ENCODE assay signal across 8 mouse cellular contexts in genomic region chr2:144458355-144458754, GRCm38 (mm10).
DNase-seq lines count a peak whose midpoint lies in the region; ATAC-seq and TF ChIP-seq lines count a peak whose summit lies in the region.

No protein-coding gene starts in this region.

- no peaks in the 10 kb centered on the region for H3K36me3 ChIP-seq in heart, adult 2 months (ENCODE audit: control insufficient read depth, insufficient read depth, low read length)
- no peaks in the 10 kb centered on the region for H3K36me3 ChIP-seq in CH12.LX (replicated peaks in 1 of 2; ENCODE audit: control insufficient read depth in 1 of 2, insufficient read depth in 1 of 2, low read length in 1 of 2)
- H3K36me3 ChIP-seq in heart, embryonic 16.5 days (ENCODE audit: control insufficient read depth, insufficient read depth): no peaks in the 10 kb centered on the region
- H3K36me3 ChIP-seq in liver, embryonic 14.5 days (replicated peaks; ENCODE audit: control insufficient read depth, insufficient read depth, low read depth): no peaks in the 10 kb centered on the region

- H3K27me3 ChIP-seq in heart, adult 2 months (ENCODE audit: control insufficient read depth, insufficient read depth, low read length): no peaks in the 10 kb centered on the region
- peaks cover 3% of the 10 kb centered on the region for H3K27me3 ChIP-seq in CH12.LX (replicated peaks)
- H3K27me3 ChIP-seq in heart, embryonic 16.5 days (ENCODE audit: control insufficient read depth, insufficient read depth, low read length): peaks cover 8% of the 10 kb centered on the region; the same call in 1 of the 2 replicates
- H3K27me3 ChIP-seq in liver, embryonic 14.5 days (ENCODE audit: control insufficient read depth, insufficient read depth, low read length): no peaks in the 10 kb centered on the region

- dilution Hi-C loops in CH12.LX (cut with MboI; ENCODE audit: extremely low pct_ligation_motif_present, extremely low pct_unique_long_range_greater_than_20kb, low sequenced_read_pairs): no loop called here

- no peak overlapping the region; the same call in 1 of the 2 replicates for H3K4me3 ChIP-seq in heart, adult 2 months
- peak overlapping the region in 1 of 3 experiments; percentile 62 for H3K4me3 ChIP-seq in CH12.LX (replicated peaks in 1 of 3; ENCODE audit: low read depth in 2 of 3, low read length in 2 of 3, poor library complexity in 1 of 3)
- peak overlapping the region; percentile 70; the same call in 1 of the 2 replicates for H3K4me3 ChIP-seq in heart, embryonic 16.5 days (ENCODE audit: low read length)
- peak overlapping the region in 1 of 2 experiments; percentile 60; a peak in 1 of 4 replicates for H3K4me3 ChIP-seq in liver, embryonic 14.5 days (ENCODE audit: insufficient read depth in 1 of 2, low read depth in 2 of 2, low read length in 2 of 2)

- no peak for TF ChIP-seq CTCF in heart, adult 2 months (IDR thresholded peaks at IDR 0.05)
- TF ChIP-seq CTCF in CH12.LX (conservative IDR thresholded peaks at IDR 0.05 in 1 of 2, IDR thresholded peaks at IDR 0.05 in 1 of 2; ENCODE audit: low read depth in 2 of 2, low read length in 2 of 2): no peak
- no peak for TF ChIP-seq CTCF in liver, embryonic 14.5 days (IDR thresholded peaks at IDR 0.05; ENCODE audit: low read depth)

- H3K4me1 ChIP-seq in heart, adult 2 months (ENCODE audit: control insufficient read depth, insufficient read depth, low read length): peaks cover 5% of the 10 kb centered on the region
- peaks cover 2 to 14% of the 10 kb centered on the region in 2 experiments; a peak in 2 of 4 replicates for H3K4me1 ChIP-seq in CH12.LX (ENCODE audit: control insufficient read depth in 1 of 2, insufficient read depth in 2 of 2)
- H3K4me1 ChIP-seq in heart, embryonic 16.5 days (ENCODE audit: control insufficient read depth, insufficient read depth, low read length): peaks cover 8% of the 10 kb centered on the region; the same call in 1 of the 2 replicates
- H3K4me1 ChIP-seq in liver, embryonic 14.5 days (replicated peaks; ENCODE audit: control insufficient read depth in 2 of 2, insufficient read depth in 2 of 2, low read length in 1 of 2): peaks cover 0 to 3% of the 10 kb centered on the region in 2 experiments; a peak in 1 of 4 replicates

- TF ChIP-seq RAD21 in CH12.LX (IDR thresholded peaks at IDR 0.05; ENCODE audit: low read depth, low read length): no peak

- in situ Hi-C loops in CH12.LX (cut with MboI; ENCODE audit: low pct_ligation_motif_present, low pct_unique_long_range_greater_than_20kb, low sequenced_read_pairs): loop anchor here (10.0 kb wide), 1 partner anchor 614 kb away; no protein-coding TSS in a partner anchor

- H3K79me2 ChIP-seq in heart, adult 2 months (replicated peaks; ENCODE audit: control insufficient read depth, insufficient read depth, low read length): no peaks in the 10 kb centered on the region
- no peaks in the 10 kb centered on the region for H3K79me2 ChIP-seq in CH12.LX (replicated peaks; ENCODE audit: control insufficient read depth, extremely low read depth, insufficient read depth, poor library complexity, severe bottlenecking)

- TF ChIP-seq EP300 in heart, adult 2 months (IDR thresholded peaks at IDR 0.05; ENCODE audit: insufficient read depth, low read depth, low read length): no peak
- no peak for TF ChIP-seq EP300 in CH12.LX (IDR thresholded peaks at IDR 0.05; ENCODE audit: low read length)
- no peak for TF ChIP-seq EP300 in liver, embryonic 14.5 days (IDR thresholded peaks at IDR 0.05; ENCODE audit: low read depth)

- peak overlapping the region; percentile 48; the same call in 1 of the 2 replicates for H3K4me2 ChIP-seq in CH12.LX (ENCODE audit: insufficient read depth, low read depth, poor library complexity, severe bottlenecking)
- peak overlapping the region; percentile 77 for H3K4me2 ChIP-seq in heart, embryonic 16.5 days (ENCODE audit: low read depth, low read length)
- peak overlapping the region; percentile 51 for H3K4me2 ChIP-seq in liver, embryonic 14.5 days (ENCODE audit: low read depth)

- WGBS in heart, adult 2 months: 73% methylated on average over 6 of the region's 6 CpGs
- 67% methylated on average over 6 of the region's 6 CpGs for WGBS in heart, embryonic 16.5 days
- WGBS in liver, embryonic 14.5 days (ENCODE audit: insufficient replicate concordance): 58% methylated on average over 6 of the region's 6 CpGs

- peak overlapping the region; percentile 81 for H3K27ac ChIP-seq in heart, adult 2 months
- H3K27ac ChIP-seq in CH12.LX (ENCODE audit: insufficient read depth, low read depth): no peak overlapping the region
- no peak overlapping the region for H3K27ac ChIP-seq in heart, embryonic 16.5 days (ENCODE audit: low read length)
- H3K27ac ChIP-seq in liver, embryonic 14.5 days: no peak overlapping the region

- intact Hi-C loops in heart, adult 2 months (cut with DNase I): loop anchor here (5.0 to 10.0 kb wide), 4 partner anchors 69 to 1344 kb away; partner anchors contain the start of genes Bfsp1, Dzank1, Kat14 and Pet117
- intact Hi-C loops in heart, postnatal 25 days (cut with DNase I): loop anchor here (5.0 to 10.0 kb wide), 3 partner anchors 91 to 594 kb away; partner anchors contain the start of genes Bfsp1, Kat14 and Pet117
- intact Hi-C loops in gastrocnemius, postnatal 36 days (cut with DNase I): loop anchor here (10.0 kb wide), 1 partner anchor 624 kb away; no protein-coding TSS in a partner anchor

- no peak for ATAC-seq in heart, embryonic 16.5 days (replicated peaks; ENCODE audit: extremely low read depth, insufficient read depth, low FRiP score)
- no peak for ATAC-seq in liver, embryonic 14.5 days (ENCODE audit: insufficient read depth)
- ATAC-seq in CD4-positive, CD25-positive, alpha-beta regulatory T cell, adult 4 months: no peak

- H3K9ac ChIP-seq in heart, adult 2 months (ENCODE audit: low read depth, low read length): no peak overlapping the region
- H3K9ac ChIP-seq in CH12.LX (ENCODE audit: insufficient read depth, low read depth): no peak overlapping the region
- H3K9ac ChIP-seq in heart, embryonic 16.5 days (ENCODE audit: low read length): no peak overlapping the region
- H3K9ac ChIP-seq in liver, embryonic 14.5 days (replicated peaks): no peak overlapping the region

- TF ChIP-seq POLR2A in heart, adult 2 months (IDR thresholded peaks at IDR 0.05; ENCODE audit: insufficient read depth, low read depth, low read length): no peak
- TF ChIP-seq POLR2A in CH12.LX (IDR thresholded peaks at IDR 0.05; ENCODE audit: low read depth, low read length): no peak

- DNase-seq in heart, adult 2 months: no peak
- no peak for DNase-seq in heart, postnatal 25 days (ENCODE audit: low spot score)
- no peak for DNase-seq in CH12.LX (ENCODE audit: extremely low read depth)
- DNase-seq in liver, embryonic 14.5 days (ENCODE audit: low read depth in 3 of 3, low spot score in 3 of 3): no peak
- no peak for DNase-seq in gastrocnemius, postnatal 36 days
- no peak for DNase-seq in adrenal gland, postnatal 4 days (ENCODE audit: low spot score in 2 of 2)

- no peaks in the 10 kb centered on the region for H3K9me3 ChIP-seq in CH12.LX (replicated peaks; ENCODE audit: low read length)
- no peaks in the 10 kb centered on the region for H3K9me3 ChIP-seq in heart, embryonic 16.5 days (replicated peaks; ENCODE audit: control insufficient read depth, low read length)
- no peaks in the 10 kb centered on the region for H3K9me3 ChIP-seq in liver, embryonic 14.5 days (ENCODE audit: control insufficient read depth, low read length)

TF ChIP-seq in CH12.LX, 34 proteins besides CTCF, POLR2A, EP300 and RAD21:
- no peak for TF ChIP-seq SIN3A (IDR thresholded peaks at IDR 0.05; ENCODE audit: low read length)
- TF ChIP-seq ZKSCAN1 (IDR thresholded peaks at IDR 0.05; ENCODE audit: borderline replicate concordance, low read depth, low read length): no peak
